Mouse (Mus musculus) brain, embryonic 14.5 days (tissue): Measurements from ENCODE around the gene Gm7982. TPM values are rescaled to one million over a fixed set of nuclear protein-coding genes. Genes with fewer than 3 reads are reported as not detected.
"Not testable (repeated sequence)": the region's sequence is repeated elsewhere in the genome, so short reads cannot be mapped to it uniquely, and the experiment has no call there.

Experiments used
- DNase-seq: peaks from one replicate; pipeline ENCODE4 v3.0.0-alpha.2; 2011; ENCODE audit warnings: low read depth
- polyA plus RNA-seq: library from polyadenylated mRNA; depleted of rRNA; stranded (reverse); fragments of >200 nt; gene quantifications from 2 replicates; pipeline ENCODE4 v1.2.3, GENCODE M21; 2012; rRNA removed

Gm7982 gene
- polyA plus RNA-seq: not detected in 2 replicates

GRCm38 (mm10) chr5:95741714-95742113 lies at the start of gene Gm7982:
Gm7982 (plus strand) TSS chr5:95742014.
- DNase-seq: not testable (repeated sequence)

GRCm38 (mm10) chr5:95736073-95736472 lies 5.7 kb upstream of the Gm7982 start, which contains the start of gene Gm7978:
Gm7978 (minus strand) TSS chr5:95736173.
- DNase-seq: not testable (repeated sequence)

GRCm38 (mm10) chr5:95775690-95776089 lies 33.9 kb downstream of the Gm7982 start, which contains the start of gene E330014E10Rik:
E330014E10Rik (plus strand) TSS chr5:95775990.
- not testable (repeated sequence) for DNase-seq

Other genes starting within 250 kb of the Gm7982 start
- not detected in 2 replicates for gene Gm3286, start 231.3 kb upstream of the Gm7982 start, polyA plus RNA-seq
- gene Gm7971, start 147.1 kb upstream of the Gm7982 start, polyA plus RNA-seq: not detected in 2 replicates
- not detected in 2 replicates for gene Gm7978, start 5.8 kb upstream of the Gm7982 start, polyA plus RNA-seq
- gene E330014E10Rik, start 34.0 kb downstream of the Gm7982 start, polyA plus RNA-seq: not detected in 2 replicates
- not detected in 2 replicates for gene Cxcl13, start 214.9 kb downstream of the Gm7982 start, polyA plus RNA-seq